Mouse (Mus musculus): ENCODE data around the gene Mepce.

- TF ChIP-seq MAX (IDR thresholded peaks at IDR 0.05; ENCODE audit: low read length) (no peak), USF2 (IDR thresholded peaks at IDR 0.05; ENCODE audit: borderline replicate concordance in 1 of 2, insufficient read depth in 1 of 2, low read depth in 1 of 2, low read length in 2 of 2) (no peak), MXI1 (IDR thresholded peaks at IDR 0.05; ENCODE audit: low read depth, low read length) (no peak), CHD2 (IDR thresholded peaks at IDR 0.05; ENCODE audit: low read length) (no peak), POLR2A (IDR thresholded peaks at IDR 0.05; ENCODE audit: control insufficient read depth in 1 of 2, insufficient read depth in 1 of 2, low read depth in 1 of 2, low read length in 2 of 2, poor library complexity in 1 of 2) (no peak), GATA1 (IDR thresholded peaks at IDR 0.05; ENCODE audit: low read depth, low read length) (no peak), MYB (IDR thresholded peaks at IDR 0.05; ENCODE audit: low read depth, low read length) (no peak), CTCF (IDR thresholded peaks at IDR 0.05 in 2 of 3, conservative IDR thresholded peaks at IDR 0.05 in 1 of 3; ENCODE audit: control insufficient read depth in 1 of 3, insufficient read depth in 1 of 3, low read depth in 2 of 3, low read length in 3 of 3, poor library complexity in 1 of 3, severe bottlenecking in 1 of 3) (no peak)
Measured at GRCm38 (mm10) chr5:137825971-137826370, 38.5 kb upstream of the Mepce start.

Measured in MEL (cell line).